Mouse (Mus musculus) liver, adult 2 months (tissue): ENCODE results near the gene Ubp1.

ENCODE experiments used
- CTCF ChIP-seq: fragments of 200-500 bp; IDR thresholded peaks from 2 replicates; pipeline ENCODE4 v1.5.1; 2011; ENCODE audit warnings: low read depth, low read length, control low read depth
- POLR2A ChIP-seq: fragments of 200-500 bp; IDR thresholded peaks from 2 replicates; pipeline ENCODE4 v1.6.1; 2011; ENCODE audit warnings: low read length, control low read depth; ENCODE audit not compliant: insufficient read depth; ENCODE audit errors: extremely low read depth

- no peak for TF ChIP-seq CTCF
- TF ChIP-seq POLR2A, result no peak
These were observed 47.9 kb downstream of the Ubp1 start for GRCm38 (mm10) chr9:113978656-113979055.
